Mouse (Mus musculus): ENCODE measurements around the gene Olfr1484.

- no peak for TF ChIP-seq CTCF (conservative IDR thresholded peaks at IDR 0.05 in 1 of 2, IDR thresholded peaks at IDR 0.05 in 1 of 2; ENCODE audit: low read depth in 2 of 2, low read length in 2 of 2)
- no peak for TF ChIP-seq ZNF384 (IDR thresholded peaks at IDR 0.05; ENCODE audit: low read depth, low read length)
- TF ChIP-seq POLR2A (IDR thresholded peaks at IDR 0.05; ENCODE audit: low read depth, low read length), result no peak
- TF ChIP-seq MYC (IDR thresholded peaks at IDR 0.05; ENCODE audit: low read depth, low read length), result no peak
- no peak for TF ChIP-seq TCF12 (IDR thresholded peaks at IDR 0.05; ENCODE audit: low read depth, low read length)
- TF ChIP-seq EP300 (IDR thresholded peaks at IDR 0.05; ENCODE audit: low read length), result no peak
- TF ChIP-seq PAX5 (IDR thresholded peaks at IDR 0.05; ENCODE audit: low read length), result no peak
- no peak for TF ChIP-seq MAX (IDR thresholded peaks at IDR 0.05; ENCODE audit: low read length)
- TF ChIP-seq ZKSCAN1 (IDR thresholded peaks at IDR 0.05; ENCODE audit: borderline replicate concordance, low read depth, low read length), result no peak
- no peak for TF ChIP-seq SIN3A (IDR thresholded peaks at IDR 0.05; ENCODE audit: low read length)
- no peak for TF ChIP-seq USF1 (IDR thresholded peaks at IDR 0.05; ENCODE audit: low read depth, low read length)
Measured at GRCm38 (mm10) chr19:13631321-13631720, 48.0 kb downstream of the Olfr1484 start, which contains the start of gene Olfr1489.
